Mouse (Mus musculus): ENCODE data around the gene Mthfsd.
A peak's percentile ranks its signal among the peaks of the same experiment; 100 is the strongest.

Mthfsd gene

GRCm38 (mm10) chr8:121088281-121088680 is 19.9 kb downstream of the Mthfsd start:
- no peak for DNase-seq

GRCm38 (mm10) chr8:121086004-121086900 is 21.9 kb downstream of the Mthfsd start:
- no peak for DNase-seq

- no peak for DNase-seq
Observed at GRCm38 (mm10) chr8:121085561-121085960, 22.6 kb downstream of the Mthfsd start.

- DNase-seq: no peak
Observed at GRCm38 (mm10) chr8:121085011-121085410, 23.2 kb downstream of the Mthfsd start.

GRCm38 (mm10) chr8:121084210-121084951 is 23.8 kb downstream of the Mthfsd start, which contains the start of gene Foxf1:
Gene Foxf1, plus strand, starts transcription at chr8:121084386.
- DNase-seq: no peak

GRCm38 (mm10) chr8:121083936-121084209 is 24.3 kb downstream of the Mthfsd start:
- DNase-seq: no peak

GRCm38 (mm10) chr8:121083093-121083935 is 24.9 kb downstream of the Mthfsd start:
- peak in 1 of 2 experiments; percentile 38 for DNase-seq

GRCm38 (mm10) chr8:121082218-121083092 is 25.7 kb downstream of the Mthfsd start:
- DNase-seq: no peak

GRCm38 (mm10) chr8:121081398-121081797 is 26.8 kb downstream of the Mthfsd start:
- DNase-seq: no peak

GRCm38 (mm10) chr8:121080361-121081090 is 27.7 kb downstream of the Mthfsd start:
- DNase-seq: no peak

- DNase-seq: no peak
Observed at GRCm38 (mm10) chr8:121079944-121080343, 28.2 kb downstream of the Mthfsd start.

GRCm38 (mm10) chr8:121079201-121079600 is 29.0 kb downstream of the Mthfsd start:
- no peak for DNase-seq

GRCm38 (mm10) chr8:121078721-121079120 is 29.5 kb downstream of the Mthfsd start:
- no peak for DNase-seq

GRCm38 (mm10) chr8:121076555-121076954 is 31.6 kb downstream of the Mthfsd start:
- no peak for DNase-seq

- DNase-seq: no peak
Observed at GRCm38 (mm10) chr8:121075936-121076335, 32.3 kb downstream of the Mthfsd start.

GRCm38 (mm10) chr8:121074848-121075145 is 33.4 kb downstream of the Mthfsd start:
- no peak for DNase-seq

GRCm38 (mm10) chr8:121074108-121074847 is 33.9 kb downstream of the Mthfsd start:
- no peak for DNase-seq

- no peak for DNase-seq
Observed at GRCm38 (mm10) chr8:121073174-121074107, 34.8 kb downstream of the Mthfsd start.

GRCm38 (mm10) chr8:121072406-121073130 is 35.6 kb downstream of the Mthfsd start:
- no peak for DNase-seq
